Mouse (Mus musculus) testis, adult 2 months (tissue): ENCODE data around the gene Slamf6.

Experiments used
- CTCF ChIP-seq: fragments of 200-500 bp; IDR thresholded peaks from 2 replicates; pipeline ENCODE4 v1.5.1; 2012; ENCODE audit warnings: low read depth, mild to moderate bottlenecking, inconsistent platforms, low read length, moderate library complexity; ENCODE audit not compliant: control insufficient read depth, insufficient read depth, insufficient replicate concordance
- POLR2A ChIP-seq: fragments of 200-500 bp; IDR thresholded peaks from 2 replicates; pipeline ENCODE4 v1.6.1; 2012; ENCODE audit warnings: low read depth, mild to moderate bottlenecking, inconsistent platforms, low read length, moderate library complexity; ENCODE audit not compliant: control insufficient read depth

DNA sequence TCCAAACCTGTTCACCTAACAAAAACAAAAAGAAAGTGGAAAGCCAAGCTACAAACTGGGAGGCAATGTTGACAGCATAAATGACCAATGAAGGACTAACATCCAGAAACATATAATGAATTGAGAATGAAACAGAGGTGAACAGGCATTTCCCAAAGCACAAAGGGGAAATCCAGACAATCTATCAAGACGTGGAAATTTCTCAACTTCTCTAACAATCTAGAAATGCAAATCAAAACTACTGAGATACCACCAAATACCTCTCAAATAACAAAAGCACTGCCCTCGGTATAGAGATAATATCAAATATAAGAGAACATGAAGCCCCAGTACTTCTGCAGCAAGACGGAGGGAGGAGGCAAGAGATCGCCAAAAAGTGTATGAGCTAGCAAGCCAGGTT is 65.4 kb downstream of the Slamf6 start:
- TF ChIP-seq CTCF: no peak
- no peak for TF ChIP-seq POLR2A
